Mouse (Mus musculus) liver, embryonic 14.5 days (tissue): ENCODE measurements around the gene S100pbp.

Experiments
- CTCF ChIP-seq: IDR thresholded peaks from 2 replicates; pipeline ENCODE4 v1.5.1; 2016; ENCODE audit warnings: antibody characterized with exemption, low read depth, control low read depth
- EP300 ChIP-seq: IDR thresholded peaks from 2 replicates; pipeline ENCODE4 v1.6.1; 2016; ENCODE audit warnings: antibody characterized with exemption, low read depth

DNA sequence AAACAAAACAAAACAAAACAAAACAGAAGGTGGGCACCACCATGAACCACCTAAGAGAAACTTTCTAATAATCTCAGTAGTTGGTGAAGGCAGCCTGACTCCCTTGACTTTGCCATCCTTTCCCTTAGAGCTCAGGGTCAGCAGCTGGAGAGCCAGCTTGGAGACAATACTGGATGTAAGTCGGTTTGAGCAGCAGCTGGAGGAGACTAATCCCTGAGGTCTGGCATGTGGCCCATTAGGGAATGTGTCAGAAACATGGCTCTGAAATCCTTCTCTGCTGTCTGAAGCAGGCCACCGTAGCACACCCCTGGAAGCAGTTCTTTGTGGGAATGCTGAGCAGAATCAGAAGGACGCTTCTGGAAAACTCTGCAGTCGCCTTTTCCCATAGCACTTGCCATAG is 21.9 kb upstream of the S100pbp start:
- no peak for TF ChIP-seq CTCF
- TF ChIP-seq EP300 = no peak
